18 mouse cellular contexts compared by ENCODE assay signal in genomic region chr13:99937741-99938140, GRCm38 (mm10). TPM values are rescaled to one million over a fixed set of nuclear protein-coding genes. Genes with fewer than 3 reads are reported as not detected.
DNase-seq lines count a peak whose midpoint lies in the region; ATAC-seq lines count a peak whose summit lies in the region.
"Had no signal": no experiment of that assay in that cellular context is flagged by ENCODE, and none has a peak within 500 bp of the region (broad histone marks: within the 10 kb centered on the region; RNA-seq: fewer than 3 reads in every experiment).

No protein-coding gene starts in this region.

- H3K27ac ChIP-seq in hindbrain, embryonic 12.5 days, result 0 out of 2 replicates have a peak overlapping the region, but pooled peaks have one; percentile 12
- H3K27ac ChIP-seq in hindbrain, embryonic 11.5 days (ENCODE audit: low read depth, low read length), result no peak overlapping the region
- 0 out of 2 replicates have a peak overlapping the region, but pooled peaks have one; percentile 18 for H3K27ac ChIP-seq in forebrain, embryonic 16.5 days (ENCODE audit: low read length)
- H3K27ac ChIP-seq: kidney, postnatal 0 days had no signal

- no peak overlapping the region for H3K4me2 ChIP-seq in hindbrain, embryonic 12.5 days (replicated peaks)
- H3K4me2 ChIP-seq in hindbrain, embryonic 11.5 days (replicated peaks; ENCODE audit: low read depth, low read length), result no peak overlapping the region
- no peak overlapping the region for H3K4me2 ChIP-seq in forebrain, embryonic 16.5 days (ENCODE audit: low read length)

- H3K4me3 ChIP-seq in hindbrain, embryonic 12.5 days, result no peak overlapping the region
- H3K4me3 ChIP-seq in hindbrain, embryonic 11.5 days (ENCODE audit: low read depth, low read length), result no peak overlapping the region
- H3K4me3 ChIP-seq in forebrain, embryonic 16.5 days (replicated peaks; ENCODE audit: low read length), result no peak overlapping the region

- H3K27me3 ChIP-seq in hindbrain, embryonic 12.5 days, result no peaks in the 10 kb centered on the region
- H3K27me3 ChIP-seq in hindbrain, embryonic 11.5 days (ENCODE audit: control insufficient read depth, insufficient read depth, low read length), result no peaks in the 10 kb centered on the region
- no peaks in the 10 kb centered on the region for H3K27me3 ChIP-seq in forebrain, embryonic 16.5 days (replicated peaks; ENCODE audit: control insufficient read depth, insufficient read depth, low read length)

- H3K4me1 ChIP-seq in hindbrain, embryonic 12.5 days, result peaks cover 26% of the 10 kb centered on the region
- no peaks in the 10 kb centered on the region for H3K4me1 ChIP-seq in hindbrain, embryonic 11.5 days (replicated peaks; ENCODE audit: control insufficient read depth, insufficient read depth, low read length)
- peaks cover 9% of the 10 kb centered on the region for H3K4me1 ChIP-seq in forebrain, embryonic 16.5 days (replicated peaks; ENCODE audit: control insufficient read depth, insufficient read depth, low read length)

- no peaks in the 10 kb centered on the region for H3K9me3 ChIP-seq in hindbrain, embryonic 12.5 days (replicated peaks)
- H3K9me3 ChIP-seq in hindbrain, embryonic 11.5 days (ENCODE audit: control insufficient read depth, low read length), result no peaks in the 10 kb centered on the region
- no peaks in the 10 kb centered on the region for H3K9me3 ChIP-seq in forebrain, embryonic 16.5 days (ENCODE audit: control insufficient read depth, low read length)

- WGBS in hindbrain, embryonic 12.5 days, result 40% methylated on average over 3 of the region's 3 CpGs
- 57% methylated on average over 3 of the region's 3 CpGs for WGBS in hindbrain, embryonic 11.5 days
- 6% methylated on average over 3 of the region's 3 CpGs for WGBS in forebrain, embryonic 16.5 days

- no peak for DNase-seq in hindbrain, embryonic 11.5 days (ENCODE audit: low spot score)
- peak; percentile 80 for DNase-seq in retina, postnatal 1 day
- DNase-seq in retina, embryonic 14.5 days (ENCODE audit: low spot score), result no peak
- DNase-seq in urinary bladder, postnatal 36 days (ENCODE audit: low spot score in 2 of 2), result no peak
- DNase-seq in thymus, postnatal 0 days (ENCODE audit: low spot score), result no peak
- no peak for DNase-seq in right cerebral cortex, postnatal 10 days (ENCODE audit: low spot score in 2 of 2)
- DNase-seq: cerebellum, postnatal 36 days; heart, adult 11 months; heart, postnatal 4 days; layer of hippocampus, postnatal 36 days; lung, adult 18-20 months; lung, postnatal 36 days had no signal

- no peak for ATAC-seq in hindbrain, embryonic 12.5 days (ENCODE audit: low FRiP score)
- ATAC-seq in hindbrain, embryonic 11.5 days (ENCODE audit: low FRiP score), result no peak
- ATAC-seq in forebrain, embryonic 16.5 days, result peak; percentile 59; the same call in 1 of the 2 replicates
- ATAC-seq: intestine, postnatal 0 days had no signal

- H3K9ac ChIP-seq in hindbrain, embryonic 12.5 days, result no peak overlapping the region
- no peak overlapping the region for H3K9ac ChIP-seq in hindbrain, embryonic 11.5 days (ENCODE audit: low read depth, low read length)
- no peak overlapping the region for H3K9ac ChIP-seq in forebrain, embryonic 16.5 days (replicated peaks; ENCODE audit: low read depth, low read length)

- H3K36me3 ChIP-seq in hindbrain, embryonic 12.5 days, result no peaks in the 10 kb centered on the region
- no peaks in the 10 kb centered on the region for H3K36me3 ChIP-seq in hindbrain, embryonic 11.5 days (ENCODE audit: control insufficient read depth, insufficient read depth, low read length)
- H3K36me3 ChIP-seq in forebrain, embryonic 16.5 days (ENCODE audit: control insufficient read depth, insufficient read depth), result no peaks in the 10 kb centered on the region

RNA-seq across cellular contexts. Expression of gene Cartpt, which starts 36.9 kb away (rescaled TPM):
- polyA plus RNA-seq in hindbrain, embryonic 12.5 days (2016; fragmentation: Nextera tagmentation; extraction: Ambion mirVana), result 13.3 and 15.9 TPM in 2 replicates
- 32.1 and 32.8 TPM in 2 replicates for polyA plus RNA-seq in hindbrain, embryonic 11.5 days (2014; fragmentation: Nextera tagmentation; extraction: Ambion mirVana)
- polyA plus RNA-seq in forebrain, embryonic 16.5 days (2015; fragmentation: Nextera tagmentation; extraction: Ambion mirVana), result 0.68 and 2.4 TPM in 2 replicates
- 0.17 and 0.29 TPM in 2 replicates for polyA plus RNA-seq in thymus, postnatal 0 days (2015; fragmentation: Nextera tagmentation; extraction: Ambion mirVana)
- polyA plus RNA-seq: C2C12; liver, adult 2 months had no signal
